Mouse (Mus musculus): ENCODE data around the gene Scrn3. TPM values are rescaled to one million over a fixed set of nuclear protein-coding genes. Genes with fewer than 3 reads are reported as not detected.

Scrn3 gene
- total and polyA plus RNA-seq, 3 experiments = 2.8 to 53.1 (median 42.1) TPM

- DNase-seq (ENCODE audit: low spot score) (no peak), ATAC-seq (ENCODE audit: extremely low read depth, insufficient number of reproducible peaks, low FRiP score, poor library complexity, severe bottlenecking) (no peak)
- H3K9me3 ChIP-seq (replicated peaks) = no peaks in the 10 kb centered on the region
- no peak overlapping the region for H3K4me3 ChIP-seq (ENCODE audit: low read depth, low read length)
- peaks cover 14% of the 10 kb centered on the region for H3K4me1 ChIP-seq (ENCODE audit: insufficient read depth, low read depth, low read length)
- peaks cover 78% of the 10 kb centered on the region for H3K36me3 ChIP-seq (replicated peaks)
- H3K27me3 ChIP-seq (ENCODE audit: insufficient read depth, low read length) = no peaks in the 10 kb centered on the region
- TF ChIP-seq POLR2AphosphoS5 (IDR thresholded peaks at IDR 0.05; ENCODE audit: insufficient replicate concordance, low read depth, low read length) (no peak), GATA1 (IDR thresholded peaks at IDR 0.05; ENCODE audit: borderline replicate concordance, low read length) (no peak)
These were observed 9.7 kb upstream of the Scrn3 start for GRCm38 (mm10) chr2:73302722-73303121.

- Histone ChIP-seq H3K4me3 (ENCODE audit: low read depth, low read length) (no peak overlapping the region), H3K36me3 (replicated peaks) (peaks cover 83% of the 10 kb centered on the region), H3K27me3 (ENCODE audit: insufficient read depth, low read length) (no peaks in the 10 kb centered on the region), H3K4me1 (ENCODE audit: insufficient read depth, low read depth, low read length) (peaks cover 14% of the 10 kb centered on the region), H3K9me3 (replicated peaks) (no peaks in the 10 kb centered on the region)
- ATAC-seq (ENCODE audit: extremely low read depth, insufficient number of reproducible peaks, low FRiP score, poor library complexity, severe bottlenecking) = no peak
- no peak for TF ChIP-seq GATA2 (IDR thresholded peaks at IDR 0.05; ENCODE audit: borderline replicate concordance, low read depth, low read length)
- no peak for TF ChIP-seq TAL1 (conservative IDR thresholded peaks at IDR 0.05; ENCODE audit: low read depth, low read length)
- no peak for TF ChIP-seq CTCF (IDR thresholded peaks at IDR 0.05; ENCODE audit: low read depth, low read length)
- no peak for TF ChIP-seq GATA1 (IDR thresholded peaks at IDR 0.05; ENCODE audit: borderline replicate concordance, low read length)
- TF ChIP-seq POLR2AphosphoS5 (IDR thresholded peaks at IDR 0.05; ENCODE audit: insufficient replicate concordance, low read depth, low read length) = no peak
- DNase-seq (ENCODE audit: low spot score) = no peak
These were observed 7.9 kb upstream of the Scrn3 start for GRCm38 (mm10) chr2:73304506-73304905.

DNA sequence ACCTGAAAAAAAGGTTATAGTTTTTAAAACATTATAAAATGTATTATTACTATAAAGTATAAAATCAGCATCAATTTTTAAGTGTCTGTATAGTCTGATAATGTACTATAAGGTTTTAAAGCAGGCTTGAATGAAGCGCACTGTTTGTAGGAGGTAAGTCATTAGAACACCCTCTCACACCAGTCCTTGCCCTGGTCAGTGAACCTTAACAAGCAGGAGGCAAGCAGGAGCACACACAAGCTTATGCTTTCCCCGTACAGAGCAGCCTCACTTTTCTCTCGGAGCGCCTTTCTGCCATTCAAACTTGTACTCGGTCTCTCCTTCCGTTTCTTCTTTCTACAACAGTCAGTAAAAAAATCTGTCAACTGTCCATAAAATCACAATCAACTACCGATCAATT is 6.4 kb upstream of the Scrn3 start:
- H3K36me3 ChIP-seq (replicated peaks) = peaks cover 85% of the 10 kb centered on the region
- no peaks in the 10 kb centered on the region for H3K27me3 ChIP-seq (ENCODE audit: insufficient read depth, low read length)
- no peaks in the 10 kb centered on the region for H3K9me3 ChIP-seq (replicated peaks)
- ATAC-seq (ENCODE audit: extremely low read depth, insufficient number of reproducible peaks, low FRiP score, poor library complexity, severe bottlenecking) = no peak
- no peak overlapping the region for H3K4me3 ChIP-seq (ENCODE audit: low read depth, low read length)
- peaks cover 17% of the 10 kb centered on the region for H3K4me1 ChIP-seq (ENCODE audit: insufficient read depth, low read depth, low read length)
- no peak for DNase-seq (ENCODE audit: low spot score)
- no peak for TF ChIP-seq POLR2AphosphoS5 (IDR thresholded peaks at IDR 0.05; ENCODE audit: insufficient replicate concordance, low read depth, low read length)
- no peak for TF ChIP-seq GATA1 (IDR thresholded peaks at IDR 0.05; ENCODE audit: borderline replicate concordance, low read length)
- TF ChIP-seq TAL1 (conservative IDR thresholded peaks at IDR 0.05; ENCODE audit: low read depth, low read length) = no peak
- no peak for TF ChIP-seq CTCF (IDR thresholded peaks at IDR 0.05; ENCODE audit: low read depth, low read length)
- TF ChIP-seq GATA2 (IDR thresholded peaks at IDR 0.05; ENCODE audit: borderline replicate concordance, low read depth, low read length) = no peak

GRCm38 (mm10) chr2:73313117-73313501 is 708 bp downstream of the Scrn3 start:
- DNase-seq (ENCODE audit: low spot score) = peak; percentile 4
- TF ChIP-seq CTCF (IDR thresholded peaks at IDR 0.05; ENCODE audit: low read depth, low read length) (no peak), GATA1 (IDR thresholded peaks at IDR 0.05; ENCODE audit: borderline replicate concordance, low read length) (no peak), GATA2 (IDR thresholded peaks at IDR 0.05; ENCODE audit: borderline replicate concordance, low read depth, low read length) (no peak)
- Histone ChIP-seq H3K4me1 (ENCODE audit: insufficient read depth, low read depth, low read length) (peaks cover 27% of the 10 kb centered on the region), H3K27me3 (ENCODE audit: insufficient read depth, low read length) (no peaks in the 10 kb centered on the region), H3K36me3 (replicated peaks) (peaks cover 37% of the 10 kb centered on the region), H3K4me3 (ENCODE audit: low read depth, low read length) (peak overlapping the region; percentile 94), H3K9me3 (replicated peaks) (no peaks in the 10 kb centered on the region)
- ATAC-seq (ENCODE audit: extremely low read depth, insufficient number of reproducible peaks, low FRiP score, poor library complexity, severe bottlenecking) = 0 out of 2 replicates have a peak, but pooled peaks have one; percentile 23

DNA sequence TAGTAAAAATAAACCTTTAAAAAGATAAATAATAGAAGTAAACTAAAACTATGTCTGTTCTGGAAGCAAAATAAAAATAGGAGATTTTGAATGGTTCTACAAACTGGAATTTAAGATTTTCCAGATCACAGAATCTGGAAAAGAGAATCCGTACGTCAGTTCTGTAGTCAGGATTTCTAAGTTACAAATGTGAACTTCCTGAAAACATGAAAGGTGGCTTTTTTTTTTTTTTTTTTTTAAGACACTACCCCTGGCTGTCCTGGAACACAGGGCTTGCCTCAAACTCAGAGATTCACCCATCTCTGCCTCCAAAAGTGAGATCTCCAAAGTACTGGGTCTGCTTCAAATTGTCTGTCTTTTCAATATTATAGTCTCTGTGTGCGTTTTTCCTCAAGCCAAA is 1.9 kb downstream of the Scrn3 start:
- no peak overlapping the region for H3K4me3 ChIP-seq (ENCODE audit: low read depth, low read length)
- no peaks in the 10 kb centered on the region for H3K9me3 ChIP-seq (replicated peaks)
- H3K36me3 ChIP-seq (replicated peaks) = peaks cover 35% of the 10 kb centered on the region
- DNase-seq (ENCODE audit: low spot score) = no peak
- H3K4me1 ChIP-seq (ENCODE audit: insufficient read depth, low read depth, low read length) = peaks cover 27% of the 10 kb centered on the region
- no peak for ATAC-seq (ENCODE audit: extremely low read depth, insufficient number of reproducible peaks, low FRiP score, poor library complexity, severe bottlenecking)
- TF ChIP-seq TAL1 (conservative IDR thresholded peaks at IDR 0.05; ENCODE audit: low read depth, low read length) = no peak
- TF ChIP-seq POLR2AphosphoS5 (IDR thresholded peaks at IDR 0.05; ENCODE audit: insufficient replicate concordance, low read depth, low read length) = no peak
- no peak for TF ChIP-seq GATA1 (IDR thresholded peaks at IDR 0.05; ENCODE audit: borderline replicate concordance, low read length)
- TF ChIP-seq CTCF (IDR thresholded peaks at IDR 0.05; ENCODE audit: low read depth, low read length) = no peak
- no peak for TF ChIP-seq GATA2 (IDR thresholded peaks at IDR 0.05; ENCODE audit: borderline replicate concordance, low read depth, low read length)
- H3K27me3 ChIP-seq (ENCODE audit: insufficient read depth, low read length) = no peaks in the 10 kb centered on the region

GRCm38 (mm10) chr2:73317426-73317825 is 5.0 kb downstream of the Scrn3 start:
- Histone ChIP-seq H3K4me3 (ENCODE audit: low read depth, low read length) (no peak overlapping the region), H3K36me3 (replicated peaks) (peaks cover 43% of the 10 kb centered on the region), H3K4me1 (ENCODE audit: insufficient read depth, low read depth, low read length) (peaks cover 16% of the 10 kb centered on the region), H3K27me3 (ENCODE audit: insufficient read depth, low read length) (no peaks in the 10 kb centered on the region), H3K9me3 (replicated peaks) (no peaks in the 10 kb centered on the region)
- DNase-seq (ENCODE audit: low spot score) = no peak
- no peak for ATAC-seq (ENCODE audit: extremely low read depth, insufficient number of reproducible peaks, low FRiP score, poor library complexity, severe bottlenecking)
- TF ChIP-seq GATA1 (IDR thresholded peaks at IDR 0.05; ENCODE audit: borderline replicate concordance, low read length) (no peak), POLR2AphosphoS5 (IDR thresholded peaks at IDR 0.05; ENCODE audit: insufficient replicate concordance, low read depth, low read length) (no peak)

DNA sequence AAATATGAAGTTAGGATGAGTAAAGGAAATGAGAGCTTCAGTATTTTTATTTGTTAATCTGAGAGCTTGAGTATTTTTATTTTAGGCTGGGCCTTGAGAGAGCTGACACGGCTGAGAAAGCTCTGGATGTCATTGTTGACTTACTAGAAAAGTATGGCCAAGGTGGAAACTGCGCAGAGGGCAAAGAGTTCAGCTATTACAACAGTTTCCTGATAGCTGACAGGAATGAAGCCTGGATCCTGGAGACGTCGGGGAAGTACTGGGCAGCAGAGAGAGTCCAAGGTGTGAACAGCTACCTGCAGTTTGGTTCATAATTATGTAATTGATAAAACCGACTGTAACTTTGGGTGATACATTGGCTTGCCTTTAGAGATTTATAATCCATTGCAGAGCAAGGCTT is 6.8 kb downstream of the Scrn3 start:
- ATAC-seq (ENCODE audit: extremely low read depth, insufficient number of reproducible peaks, low FRiP score, poor library complexity, severe bottlenecking) = no peak
- H3K4me3 ChIP-seq (ENCODE audit: low read depth, low read length) = no peak overlapping the region
- peaks cover 52% of the 10 kb centered on the region for H3K36me3 ChIP-seq (replicated peaks)
- no peak for TF ChIP-seq POLR2AphosphoS5 (IDR thresholded peaks at IDR 0.05; ENCODE audit: insufficient replicate concordance, low read depth, low read length)
- TF ChIP-seq GATA1 (IDR thresholded peaks at IDR 0.05; ENCODE audit: borderline replicate concordance, low read length) = no peak
- no peak for TF ChIP-seq CTCF (IDR thresholded peaks at IDR 0.05; ENCODE audit: low read depth, low read length)
- TF ChIP-seq TAL1 (conservative IDR thresholded peaks at IDR 0.05; ENCODE audit: low read depth, low read length) = no peak
- TF ChIP-seq GATA2 (IDR thresholded peaks at IDR 0.05; ENCODE audit: borderline replicate concordance, low read depth, low read length) = no peak
- peaks cover 10% of the 10 kb centered on the region; the same call in 1 of the 2 replicates for H3K4me1 ChIP-seq (ENCODE audit: insufficient read depth, low read depth, low read length)
- no peaks in the 10 kb centered on the region for H3K27me3 ChIP-seq (ENCODE audit: insufficient read depth, low read length)
- no peaks in the 10 kb centered on the region for H3K9me3 ChIP-seq (replicated peaks)
- DNase-seq (ENCODE audit: low spot score) = no peak

Measured in G1E (cell line).